Mouse (Mus musculus): Measurements from ENCODE around the gene Lrr1. TPM values are rescaled to one million over a fixed set of nuclear protein-coding genes. Genes with fewer than 3 reads are reported as not detected.

The Lrr1 gene
- polyA plus RNA-seq, 2 experiments, result 11.1 to 21.3 TPM

GRCm38 (mm10) chr12:69181800-69182199 lies 13.2 kb downstream of the Lrr1 start:
- 71% methylated on average over 4 of the region's 4 CpGs for WGBS (ENCODE audit: insufficient replicate concordance)
- Histone ChIP-seq H3K9ac (replicated peaks) (no peak overlapping the region), H3K36me3 (replicated peaks; ENCODE audit: control insufficient read depth, insufficient read depth, low read depth) (peaks cover 7% of the 10 kb centered on the region), H3K4me3 (ENCODE audit: insufficient read depth in 1 of 2, low read depth in 2 of 2, low read length in 2 of 2) (no peak overlapping the region), H3K27me3 (ENCODE audit: control insufficient read depth, insufficient read depth, low read length) (no peaks in the 10 kb centered on the region), H3K27ac (no peak overlapping the region), H3K4me1 (replicated peaks; ENCODE audit: control insufficient read depth in 2 of 2, insufficient read depth in 2 of 2, low read length in 1 of 2) (peaks cover 8 to 9% of the 10 kb centered on the region in 2 experiments; a peak in 3 of 4 replicates), H3K9me3 (ENCODE audit: control insufficient read depth, low read length) (no peaks in the 10 kb centered on the region), H3K4me2 (ENCODE audit: low read depth) (no peak overlapping the region)
- TF ChIP-seq EP300 (IDR thresholded peaks at IDR 0.05; ENCODE audit: low read depth), result no peak
- no peak for TF ChIP-seq CTCF (IDR thresholded peaks at IDR 0.05; ENCODE audit: low read depth)
- ATAC-seq (ENCODE audit: insufficient read depth) (no peak), DNase-seq (ENCODE audit: low read depth in 3 of 3, low spot score in 3 of 3) (no peak)

DNA sequence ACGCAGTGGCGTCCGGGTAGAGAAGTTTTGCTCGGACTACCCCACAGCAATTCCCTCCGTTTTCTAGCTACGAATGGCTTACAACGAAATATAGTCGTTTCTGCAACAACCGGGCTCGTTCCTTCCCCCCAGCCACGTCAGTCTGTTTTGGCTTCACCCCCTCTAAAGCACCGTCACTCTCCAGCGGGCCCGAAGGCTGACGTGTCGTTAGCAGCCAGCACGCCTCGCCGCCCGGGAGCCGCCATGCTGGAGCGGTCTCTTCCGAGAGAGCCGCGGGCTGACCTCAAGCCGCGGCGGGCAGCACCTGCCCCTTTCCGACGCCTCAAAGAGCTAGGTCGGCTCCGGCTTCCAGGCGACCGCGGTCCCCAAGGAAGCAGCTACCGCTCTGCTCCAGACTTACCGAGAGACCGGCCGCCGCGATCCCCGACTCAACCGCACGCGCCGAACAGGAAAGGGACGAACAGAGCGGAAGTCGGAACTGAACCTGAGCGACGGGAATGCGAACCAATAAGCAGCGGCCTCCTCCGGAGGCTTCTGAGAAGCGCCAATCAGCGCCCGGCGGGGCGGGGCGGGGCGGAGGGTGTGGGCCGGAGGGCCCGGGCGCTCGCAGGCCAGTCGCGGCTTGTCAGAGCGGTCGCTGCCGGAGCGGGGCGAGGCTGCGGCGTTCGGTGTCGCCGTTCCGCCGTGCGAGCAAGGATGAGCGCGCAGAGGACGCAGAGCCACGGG lies 15.1 kb downstream of the Lrr1 start, which contains the start of the genes Rpl36al and Mgat2:
Gene Rpl36al (minus strand): TSS at position 501 of the 726 bp plus-strand sequence.
Gene Mgat2 (plus strand): TSS at position 575 of the 726 bp plus-strand sequence.
- Histone ChIP-seq H3K27ac (peak within 1 kb of the TSS; percentile 80), H3K36me3 (replicated peaks; ENCODE audit: control insufficient read depth, insufficient read depth, low read depth) (peaks cover 9% of the 10 kb centered on the region), H3K27me3 (ENCODE audit: control insufficient read depth, insufficient read depth, low read length) (no peaks in the 10 kb centered on the region), H3K4me2 (ENCODE audit: low read depth) (peak within 1 kb of the TSS; percentile 90), H3K9me3 (ENCODE audit: control insufficient read depth, low read length) (no peaks in the 10 kb centered on the region), H3K4me1 (replicated peaks; ENCODE audit: control insufficient read depth in 2 of 2, insufficient read depth in 2 of 2, low read length in 1 of 2) (peaks cover 13 to 15% of the 10 kb centered on the region in 2 experiments), H3K9ac (replicated peaks) (peak within 1 kb of the TSS; percentile 89), H3K4me3 (ENCODE audit: insufficient read depth in 1 of 2, low read depth in 2 of 2, low read length in 2 of 2) (peak within 1 kb of the TSS; percentile 81 to 85)
- DNase-seq (ENCODE audit: low read depth in 3 of 3, low spot score in 3 of 3) (peak; percentile 96 to 98 (median 98)), ATAC-seq (ENCODE audit: insufficient read depth) (peak; percentile 97)
- under 1% methylated on average over 84 of the region's 84 CpGs for WGBS (ENCODE audit: insufficient replicate concordance)
- TF ChIP-seq EP300 (IDR thresholded peaks at IDR 0.05; ENCODE audit: low read depth), result 0 out of 2 replicates have a peak, but pooled peaks have one; percentile 26
- no peak for TF ChIP-seq CTCF (IDR thresholded peaks at IDR 0.05; ENCODE audit: low read depth)

- peak; percentile 56 for ATAC-seq (ENCODE audit: insufficient read depth)
- TF ChIP-seq EP300 (IDR thresholded peaks at IDR 0.05; ENCODE audit: low read depth) (no peak), CTCF (IDR thresholded peaks at IDR 0.05; ENCODE audit: low read depth) (no peak)
These were observed 16.0 kb downstream of the Lrr1 start for GRCm38 (mm10) chr12:69184342-69185295.

DNA sequence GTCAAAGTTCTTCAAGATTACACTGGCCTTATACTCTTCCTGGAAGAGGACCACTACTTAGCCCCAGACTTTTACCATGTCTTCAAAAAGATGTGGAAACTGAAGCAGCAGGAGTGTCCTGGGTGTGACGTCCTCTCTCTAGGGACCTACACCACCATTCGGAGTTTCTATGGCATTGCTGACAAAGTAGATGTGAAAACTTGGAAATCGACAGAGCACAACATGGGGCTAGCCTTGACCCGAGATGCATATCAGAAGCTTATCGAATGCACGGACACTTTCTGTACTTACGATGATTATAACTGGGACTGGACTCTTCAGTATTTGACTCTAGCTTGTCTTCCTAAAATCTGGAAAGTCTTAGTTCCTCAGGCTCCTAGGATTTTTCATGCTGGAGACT lies 16.8 kb downstream of the Lrr1 start:
- Histone ChIP-seq H3K9me3 (ENCODE audit: control insufficient read depth, low read length) (no peaks in the 10 kb centered on the region), H3K27me3 (ENCODE audit: control insufficient read depth, insufficient read depth, low read length) (no peaks in the 10 kb centered on the region), H3K4me3 (ENCODE audit: insufficient read depth in 1 of 2, low read depth in 2 of 2, low read length in 2 of 2) (peak overlapping the region; percentile 71 to 81), H3K4me2 (ENCODE audit: low read depth) (peak overlapping the region; percentile 86), H3K9ac (replicated peaks) (peak overlapping the region; percentile 89), H3K36me3 (replicated peaks; ENCODE audit: control insufficient read depth, insufficient read depth, low read depth) (peaks cover 19% of the 10 kb centered on the region), H3K27ac (peak overlapping the region; percentile 80; the same call in 1 of the 2 replicates), H3K4me1 (replicated peaks; ENCODE audit: control insufficient read depth in 2 of 2, insufficient read depth in 2 of 2, low read length in 1 of 2) (peaks cover 13 to 15% of the 10 kb centered on the region in 2 experiments)
- ATAC-seq (ENCODE audit: insufficient read depth) (no peak), DNase-seq (ENCODE audit: low read depth in 3 of 3, low spot score in 3 of 3) (no peak)
- 32% methylated on average over 7 of the region's 7 CpGs for WGBS (ENCODE audit: insufficient replicate concordance)
- no peak for TF ChIP-seq EP300 (IDR thresholded peaks at IDR 0.05; ENCODE audit: low read depth)
- no peak for TF ChIP-seq CTCF (IDR thresholded peaks at IDR 0.05; ENCODE audit: low read depth)

More at GRCm38 (mm10) chr12:69184342-69185295, 16.0 kb downstream of the Lrr1 start:
- Histone ChIP-seq H3K27me3 (ENCODE audit: control insufficient read depth, insufficient read depth, low read length) (no peaks in the 10 kb centered on the region), H3K9me3 (ENCODE audit: control insufficient read depth, low read length) (no peaks in the 10 kb centered on the region), H3K4me2 (ENCODE audit: low read depth) (peak overlapping the region; percentile 86), H3K36me3 (replicated peaks; ENCODE audit: control insufficient read depth, insufficient read depth, low read depth) (peaks cover 11% of the 10 kb centered on the region), H3K27ac (peak overlapping the region; percentile 80), H3K4me3 (ENCODE audit: insufficient read depth in 1 of 2, low read depth in 2 of 2, low read length in 2 of 2) (peak overlapping the region; percentile 71 to 81), H3K9ac (replicated peaks) (peak overlapping the region; percentile 89), H3K4me1 (replicated peaks; ENCODE audit: control insufficient read depth in 2 of 2, insufficient read depth in 2 of 2, low read length in 1 of 2) (peaks cover 13 to 15% of the 10 kb centered on the region in 2 experiments)
- under 1% methylated on average over 83 of the region's 86 CpGs for WGBS (ENCODE audit: insufficient replicate concordance)
- DNase-seq (ENCODE audit: low read depth in 3 of 3, low spot score in 3 of 3), result peak in 1 of 3 experiments; percentile 28
